Mouse (Mus musculus): ENCODE results near the gene Foxa2. TPM values are rescaled to one million over a fixed set of nuclear protein-coding genes. Genes with fewer than 3 reads are reported as not detected.

Foxa2 gene
- total RNA-seq (2023) = not detected

DNA sequence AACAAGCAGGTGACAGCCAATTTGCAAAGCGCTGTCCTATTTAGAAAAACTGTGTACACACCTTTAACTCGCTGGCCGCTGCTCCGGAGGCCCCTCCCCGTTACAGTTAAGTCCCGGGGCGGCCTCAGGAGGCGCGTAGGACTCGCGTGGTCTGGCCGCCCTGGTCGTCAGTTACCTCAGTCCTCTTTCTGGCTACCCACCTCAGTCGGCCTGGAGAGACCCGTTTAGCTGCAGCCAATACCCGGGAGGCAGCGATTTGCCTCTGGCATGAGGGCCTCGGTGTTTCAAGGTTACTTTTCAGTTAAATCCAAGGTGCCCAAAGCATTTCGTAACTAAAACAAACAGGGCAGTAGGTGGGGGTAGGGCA, at the start of gene Foxa2:
TSS of gene Foxa2 (minus strand) at position 171 of the 367 bp plus-strand sequence.

